Mouse (Mus musculus) bone marrow, adult 2 months (tissue): ENCODE results near the gene Myl7. TPM values are rescaled to one million over a fixed set of nuclear protein-coding genes. Genes with fewer than 3 reads are reported as not detected.

Experiments used
- H3K27ac ChIP-seq: fragments of 200-500 bp; 2 replicates; pipeline ENCODE4 v1.5.1; 2012; ENCODE audit warnings: low read depth, mild to moderate bottlenecking, control low read depth, inconsistent platforms, low read length; ENCODE audit not compliant: control insufficient read depth, poor library complexity, insufficient read depth
- H3K4me1 ChIP-seq: fragments of 200-500 bp; 2 replicates; pipeline ENCODE4 v1.6.1; 2011; ENCODE audit warnings: low read length; ENCODE audit not compliant: control insufficient read depth, insufficient read depth
- H3K4me3 ChIP-seq: fragments of 200-500 bp; replicated peaks from 2 replicates; pipeline ENCODE3; 2011; ENCODE audit warnings: mild to moderate bottlenecking, low read depth, low read length, control low read depth; ENCODE audit not compliant: control insufficient read depth
- CTCF ChIP-seq: fragments of 200-500 bp; IDR thresholded peaks from 2 replicates; pipeline ENCODE4 v1.5.1; 2011; ENCODE audit warnings: low read length, control low read depth; ENCODE audit not compliant: control insufficient read depth, insufficient read depth
- POLR2A ChIP-seq: fragments of 200-500 bp; IDR thresholded peaks from 2 replicates; pipeline ENCODE4 v1.6.1; 2011; ENCODE audit warnings: low read depth, mild to moderate bottlenecking, control low read depth, low read length, borderline replicate concordance; ENCODE audit not compliant: control insufficient read depth
- WGBS: fragments of 180-500 bp; shearing (Covaris S2); methylation state at CpG from one replicate; pipeline ENCODE4 v1.1.7; 2018; 5-methylcytosine and 5-hydroxymethylcytosine counted together
- polyA plus RNA-seq: library from polyadenylated mRNA; stranded (reverse); fragments of >200 nt; gene quantifications from 2 replicates; pipeline ENCODE4 v1.2.4, GENCODE M21; 2011; ENCODE audit warnings: low replicate concordance; ENCODE audit not compliant: missing spikeins, insufficient read depth, insufficient read length

Gene Myl7
- polyA plus RNA-seq, 1 experiment: not detected

- no peak overlapping the region for H3K4me3 ChIP-seq
- 69% methylated on average over 1 of the region's 1 CpGs for WGBS
Measured at GRCm38 (mm10) chr11:5858723-5859122, 39.9 kb downstream of the Myl7 start.

DNA sequence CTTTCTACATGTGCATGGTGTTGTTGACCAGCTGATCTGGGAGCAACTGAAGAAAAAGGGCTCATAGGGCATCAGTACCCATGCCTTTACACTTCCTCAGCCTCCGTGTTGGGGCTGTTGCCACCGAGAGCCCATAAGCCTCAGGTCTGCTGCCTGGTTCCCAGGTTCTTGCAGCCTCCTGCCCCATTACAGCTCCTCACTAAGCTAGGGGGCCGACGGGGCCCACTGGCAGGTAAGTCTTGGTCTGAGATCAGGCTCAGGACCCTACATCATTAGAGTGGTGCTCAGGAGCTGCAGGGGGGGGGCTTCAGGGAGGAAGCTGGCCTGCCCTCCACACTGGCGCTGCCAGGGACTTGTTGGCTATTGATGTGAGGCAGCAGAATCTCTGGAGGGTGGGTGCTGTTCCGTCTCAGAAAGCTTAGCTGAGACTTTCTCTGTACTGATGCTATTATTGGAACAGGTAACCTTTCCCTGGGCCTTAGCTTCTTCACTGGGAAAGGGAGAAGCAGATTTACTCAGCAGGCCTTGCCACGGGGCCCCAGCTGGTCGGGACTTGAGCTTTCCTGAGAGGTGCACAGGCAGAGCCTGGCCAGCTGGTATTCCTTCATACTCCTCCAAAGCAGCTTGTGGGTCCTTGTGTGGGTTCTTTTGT lies 42.0 kb downstream of the Myl7 start:
- Histone ChIP-seq H3K27ac (no peak overlapping the region), H3K4me3 (no peak overlapping the region), H3K4me1 (no peaks in the 10 kb centered on the region)
- 77% methylated on average over 8 of the region's 8 CpGs for WGBS
- TF ChIP-seq CTCF: no peak
- TF ChIP-seq POLR2A: no peak

More at GRCm38 (mm10) chr11:5858723-5859122, 39.9 kb downstream of the Myl7 start:
- no peak for TF ChIP-seq POLR2A
- TF ChIP-seq CTCF: peak; percentile 34; the same call in 1 of the 2 replicates
- no peaks in the 10 kb centered on the region for H3K4me1 ChIP-seq
- H3K27ac ChIP-seq: no peak overlapping the region

DNA sequence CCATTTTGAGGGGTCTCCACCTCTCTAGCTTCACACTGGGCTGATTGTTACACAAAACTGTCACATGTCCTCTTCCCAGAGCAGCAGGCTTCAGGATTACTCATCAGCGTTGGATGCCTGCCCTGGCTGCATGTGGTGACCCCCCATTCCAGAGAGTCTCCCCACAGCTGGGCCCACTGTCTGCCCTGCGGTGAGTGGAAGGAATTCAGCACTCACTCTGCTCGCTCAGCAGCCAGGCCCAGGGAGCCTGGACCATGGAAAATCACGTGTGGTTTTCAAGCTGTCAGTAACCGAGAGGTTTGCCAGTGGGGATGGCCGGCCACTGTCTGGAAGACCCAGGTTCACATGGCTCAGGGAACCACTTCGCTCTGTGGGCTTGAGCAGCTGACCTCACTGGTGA lies 42.7 kb downstream of the Myl7 start:
- Histone ChIP-seq H3K4me1 (no peaks in the 10 kb centered on the region), H3K27ac (no peak overlapping the region), H3K4me3 (no peak overlapping the region)
- 78% methylated on average over 7 of the region's 7 CpGs for WGBS
- no peak for TF ChIP-seq POLR2A
- no peak for TF ChIP-seq CTCF

DNA sequence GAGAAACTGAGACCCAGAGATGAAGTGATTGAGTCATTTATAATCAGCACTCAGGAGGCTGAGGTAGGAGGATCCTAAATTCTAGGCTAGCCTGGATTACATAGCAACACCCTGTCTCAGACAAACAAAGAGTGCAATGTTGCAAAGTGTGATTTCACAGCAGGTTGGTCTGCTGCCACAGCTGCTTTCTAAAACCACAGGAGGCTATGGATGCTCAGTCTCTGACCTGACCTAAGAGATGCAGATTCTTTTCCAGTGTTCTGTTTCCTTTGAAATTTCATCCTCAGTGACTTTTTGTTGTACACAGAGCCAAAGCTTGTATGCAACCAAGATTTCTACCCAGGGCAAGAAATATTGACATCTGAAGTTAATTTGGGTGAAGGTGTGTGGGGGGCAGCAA lies 43.1 kb downstream of the Myl7 start:
- no peak overlapping the region for H3K4me3 ChIP-seq

GRCm38 (mm10) chr11:5852314-5852713 lies 46.3 kb downstream of the Myl7 start:
- H3K27ac ChIP-seq: no peak overlapping the region
- no peak overlapping the region for H3K4me3 ChIP-seq
- 38% methylated on average over 1 of the region's 1 CpGs for WGBS
- no peaks in the 10 kb centered on the region for H3K4me1 ChIP-seq
- no peak for TF ChIP-seq POLR2A
- no peak for TF ChIP-seq CTCF

More for the DNA sequence above, 43.1 kb downstream of the Myl7 start:
- Histone ChIP-seq H3K4me1 (no peaks in the 10 kb centered on the region), H3K27ac (no peak overlapping the region)
- no peak for TF ChIP-seq POLR2A
- no peak for TF ChIP-seq CTCF

- H3K27ac ChIP-seq: no peak overlapping the region
- H3K4me1 ChIP-seq: no peaks in the 10 kb centered on the region; the same call in 1 of the 2 replicates
- TF ChIP-seq POLR2A (no peak), CTCF (no peak)
- H3K4me3 ChIP-seq: no peak overlapping the region
- 61% methylated on average over 4 of the region's 4 CpGs for WGBS
Measured at GRCm38 (mm10) chr11:5851021-5851736, 47.4 kb downstream of the Myl7 start.

GRCm38 (mm10) chr11:5850452-5850851 lies 48.1 kb downstream of the Myl7 start:
- 53% methylated on average over 5 of the region's 5 CpGs for WGBS
- no peaks in the 10 kb centered on the region; the same call in 1 of the 2 replicates for H3K4me1 ChIP-seq
- TF ChIP-seq CTCF: no peak
- no peak for TF ChIP-seq POLR2A
- H3K27ac ChIP-seq: no peak overlapping the region
- no peak overlapping the region for H3K4me3 ChIP-seq

- Histone ChIP-seq H3K4me3 (no peak overlapping the region), H3K4me1 (no peaks in the 10 kb centered on the region; the same call in 1 of the 2 replicates), H3K27ac (no peak overlapping the region)
- TF ChIP-seq CTCF (no peak), POLR2A (no peak)
- WGBS: 50% methylated on average over 2 of the region's 2 CpGs
Measured at GRCm38 (mm10) chr11:5849316-5849715, 49.3 kb downstream of the Myl7 start.

DNA sequence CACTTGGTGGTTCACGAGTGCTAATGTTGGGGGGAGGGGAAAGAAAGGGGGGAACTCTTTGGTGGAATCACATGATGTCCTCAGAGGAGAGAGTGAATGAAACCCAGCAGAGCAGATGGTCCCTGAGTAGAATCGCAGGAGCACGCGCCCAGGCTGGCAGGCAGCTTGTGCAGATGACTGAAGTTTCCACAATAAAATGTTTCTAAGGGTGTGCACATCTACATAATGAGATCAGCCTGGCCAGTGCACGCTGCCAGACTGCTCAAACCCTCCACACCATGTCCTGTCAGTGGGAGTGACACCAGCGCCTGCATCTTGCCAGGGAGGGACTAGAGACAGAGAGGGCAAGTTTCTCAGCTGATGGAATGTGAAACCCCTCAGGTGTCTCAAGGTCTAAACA lies 49.8 kb downstream of the Myl7 start:
- WGBS: 77% methylated on average over 6 of the region's 6 CpGs
- Histone ChIP-seq H3K27ac (no peak overlapping the region), H3K4me3 (no peak overlapping the region), H3K4me1 (no peaks in the 10 kb centered on the region; the same call in 1 of the 2 replicates)
- TF ChIP-seq CTCF (no peak), POLR2A (no peak)
